Comparison of ENCODE assay signal across 8 mouse cellular contexts in the genomic region with DNA sequence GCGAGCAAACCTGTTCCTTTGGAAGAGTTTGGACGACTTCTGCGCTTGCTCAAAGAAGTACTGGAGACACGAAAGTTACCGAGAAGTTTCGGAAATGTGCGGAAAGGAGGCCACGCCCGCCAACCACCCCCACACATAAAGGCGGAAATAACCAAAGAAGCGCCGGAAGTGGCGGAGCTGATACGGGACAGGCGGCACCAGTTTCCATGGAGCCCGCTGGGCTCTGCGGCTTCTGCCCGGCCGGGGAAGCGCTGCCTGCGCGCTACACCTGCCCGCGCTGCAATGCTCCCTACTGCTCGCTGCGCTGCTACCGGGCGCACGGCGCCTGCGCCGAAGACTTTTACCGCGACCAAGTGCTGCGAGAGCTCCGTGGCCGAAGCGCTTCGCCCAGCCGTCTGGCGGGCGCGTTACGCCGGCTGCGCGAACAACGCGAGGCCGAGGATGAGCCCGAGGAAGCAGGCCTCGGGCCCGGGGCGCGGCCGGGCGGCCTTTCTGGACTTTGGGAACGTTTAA. TPM values are rescaled to one million over a fixed set of nuclear protein-coding genes. Genes with fewer than 3 reads are reported as not detected.
A peak's percentile ranks its signal among the peaks of the same experiment; 100 is the strongest.
DNase-seq lines count a peak whose midpoint lies in the region; ATAC-seq and TF ChIP-seq lines count a peak whose summit lies in the region.

TSS of gene Znhit2 (plus strand) at position 172 of the 513 bp plus-strand sequence.

- no peaks in the 10 kb centered on the region for H3K9me3 ChIP-seq in embryonic facial prominence, embryonic 12.5 days
- no peaks in the 10 kb centered on the region for H3K9me3 ChIP-seq in limb, embryonic 12.5 days
- no peaks in the 10 kb centered on the region for H3K9me3 ChIP-seq in midbrain, embryonic 15.5 days

- TF ChIP-seq CTCF in kidney, adult 2 months (conservative IDR thresholded peaks at IDR 0.05; ENCODE audit: insufficient read depth, insufficient read length, low read depth, low read length), result no peak

- peaks cover 15% of the 10 kb centered on the region; the same call in 1 of the 2 replicates for H3K36me3 ChIP-seq in embryonic facial prominence, embryonic 12.5 days
- H3K36me3 ChIP-seq in kidney, adult 2 months (ENCODE audit: control insufficient read depth, insufficient read depth, low read length), result no peaks in the 10 kb centered on the region
- peaks cover 20% of the 10 kb centered on the region for H3K36me3 ChIP-seq in limb, embryonic 12.5 days
- H3K36me3 ChIP-seq in midbrain, embryonic 15.5 days (replicated peaks), result no peaks in the 10 kb centered on the region

- DNase-seq in 3134 (ENCODE audit: extremely low read depth, insufficient read length, low spot score), result peak; percentile 87
- peak; percentile 89 for DNase-seq in adrenal gland, postnatal 25 days
- DNase-seq in heart, adult 18-20 months, result peak; percentile 97
- peak; percentile 98 for DNase-seq in kidney, adult 2 months
- peak; percentile 82 to 88 for DNase-seq in spleen, postnatal 14 days (ENCODE audit: low spot score in 2 of 2)

- under 1% methylated on average over 58 of the region's 58 CpGs for WGBS in embryonic facial prominence, embryonic 12.5 days
- under 1% methylated on average over 58 of the region's 58 CpGs for WGBS in kidney, adult 2 months
- WGBS in limb, embryonic 12.5 days, result under 1% methylated on average over 58 of the region's 58 CpGs
- WGBS in midbrain, embryonic 15.5 days, result under 1% methylated on average over 51 of the region's 58 CpGs

- H3K9ac ChIP-seq in embryonic facial prominence, embryonic 12.5 days, result peak within 1 kb of the TSS; percentile 91
- peak within 1 kb of the TSS; percentile 94 for H3K9ac ChIP-seq in limb, embryonic 12.5 days (replicated peaks)
- H3K9ac ChIP-seq in midbrain, embryonic 15.5 days, result peak within 1 kb of the TSS; percentile 88

- peak within 1 kb of the TSS; percentile 76 for H3K4me3 ChIP-seq in embryonic facial prominence, embryonic 12.5 days
- peak within 1 kb of the TSS; percentile 92 for H3K4me3 ChIP-seq in kidney, adult 2 months (ENCODE audit: insufficient read depth, low read depth, low read length)
- peak within 1 kb of the TSS; percentile 91 for H3K4me3 ChIP-seq in limb, embryonic 12.5 days (replicated peaks)
- peak within 1 kb of the TSS; percentile 70 for H3K4me3 ChIP-seq in midbrain, embryonic 15.5 days

- ATAC-seq in embryonic facial prominence, embryonic 12.5 days (ENCODE audit: insufficient number of reproducible peaks, insufficient read depth, low FRiP score, low TSS enrichment), result peak; percentile 32; the same call in 1 of the 2 replicates
- ATAC-seq in limb, embryonic 12.5 days (ENCODE audit: insufficient number of reproducible peaks, insufficient read depth, low FRiP score, low TSS enrichment, low read depth), result peak; percentile 53
- ATAC-seq in midbrain, embryonic 15.5 days (replicated peaks), result peak; percentile 75

- peak within 1 kb of the TSS; percentile 92 for H3K27ac ChIP-seq in embryonic facial prominence, embryonic 12.5 days
- peak within 1 kb of the TSS; percentile 67 for H3K27ac ChIP-seq in kidney, adult 2 months (ENCODE audit: insufficient read depth, low read depth, low read length)
- peak within 1 kb of the TSS; percentile 92 for H3K27ac ChIP-seq in limb, embryonic 12.5 days
- H3K27ac ChIP-seq in midbrain, embryonic 15.5 days, result peak within 1 kb of the TSS; percentile 88

- H3K4me1 ChIP-seq in embryonic facial prominence, embryonic 12.5 days, result peaks cover 32% of the 10 kb centered on the region
- peaks cover 14% of the 10 kb centered on the region for H3K4me1 ChIP-seq in kidney, adult 2 months (ENCODE audit: control insufficient read depth, insufficient read depth, low read length)
- H3K4me1 ChIP-seq in limb, embryonic 12.5 days (replicated peaks), result peaks cover 28% of the 10 kb centered on the region
- peaks cover 54% of the 10 kb centered on the region for H3K4me1 ChIP-seq in midbrain, embryonic 15.5 days

- no peaks in the 10 kb centered on the region for H3K27me3 ChIP-seq in embryonic facial prominence, embryonic 12.5 days
- H3K27me3 ChIP-seq in kidney, adult 2 months (replicated peaks; ENCODE audit: control insufficient read depth, insufficient read depth, low read length), result no peaks in the 10 kb centered on the region
- no peaks in the 10 kb centered on the region for H3K27me3 ChIP-seq in limb, embryonic 12.5 days
- H3K27me3 ChIP-seq in midbrain, embryonic 15.5 days (replicated peaks), result no peaks in the 10 kb centered on the region

- peak within 1 kb of the TSS; percentile 100 for H3K4me2 ChIP-seq in embryonic facial prominence, embryonic 12.5 days (replicated peaks)
- H3K4me2 ChIP-seq in limb, embryonic 12.5 days, result peak within 1 kb of the TSS; percentile 96
- H3K4me2 ChIP-seq in midbrain, embryonic 15.5 days, result peak within 1 kb of the TSS; percentile 97

- TF ChIP-seq POLR2A in kidney, adult 2 months (IDR thresholded peaks at IDR 0.05; ENCODE audit: low read depth, low read length), result peak; percentile 44

RNA-seq across cellular contexts. Expression of gene Znhit2, which starts in this region (rescaled TPM):
- 34.6 TPM in 2 replicates for total RNA-seq in adrenal gland, postnatal 25 days (2021)
- polyA plus RNA-seq in embryonic facial prominence, embryonic 12.5 days (2016; fragmentation: Nextera tagmentation; extraction: Ambion mirVana), result 38.1 and 39.3 TPM in 2 replicates
- 10 to 100 TPM; 11.1 to 11.2 TPM for total RNA-seq in heart, adult 18-20 months (2021)
- polyA plus RNA-seq in kidney, adult 2 months (2012; rRNA removed), result 42.3 and 57.7 TPM in 2 replicates
- polyA plus RNA-seq in limb, embryonic 12.5 days (2016; fragmentation: Nextera tagmentation; extraction: Ambion mirVana), result 33.1 and 39.0 TPM in 2 replicates
- 30.8 and 34.7 TPM in 2 replicates for polyA plus RNA-seq in midbrain, embryonic 15.5 days (2015; fragmentation: Nextera tagmentation; extraction: Ambion mirVana)

Comparison
In these comparisons a context has a peak if more than half of its experiments do, and no peak if none do; other contexts are left out.
1. Peak in every context shown above with its lines: DNase-seq, ATAC-seq, H3K4me3 ChIP-seq and H3K27ac ChIP-seq.